Mouse (Mus musculus) MEL (cell line): ENCODE measurements around the gene Manba. TPM values are rescaled to one million over a fixed set of nuclear protein-coding genes. Genes with fewer than 3 reads are reported as not detected.

Experiments used
- DNase-seq: peaks from one replicate; pipeline ENCODE4 v3.0.0; 2011; ENCODE audit warnings: low read depth, low spot score
- H3K27ac ChIP-seq: 2 replicates; pipeline ENCODE4 v1.5.1; 2012; ENCODE audit warnings: low read depth, mild to moderate bottlenecking, control low read depth, low read length, moderate library complexity; ENCODE audit not compliant: control insufficient read depth
- H3K27me3 ChIP-seq, 2 experiments: fragments of 150-350 bp in 1 of 2; sonication (generic) in 1 of 2; 2 replicates each; pipeline ENCODE4 v1.6.1; 2012; ENCODE audit warnings: low read length in 2 of 2, mild to moderate bottlenecking in 2 of 2, improper control_type of control experiment in 1 of 2, moderate library complexity in 1 of 2; ENCODE audit not compliant: insufficient read depth in 2 of 2, control insufficient read depth in 1 of 2
- H3K36me3 ChIP-seq, 2 experiments: 2 replicates each; pipeline ENCODE4 v1.6.1; 2012 to 2014; ENCODE audit warnings: low read length in 2 of 2, improper control_type of control experiment in 1 of 2, inconsistent platforms in 1 of 2, mild to moderate bottlenecking in 1 of 2; ENCODE audit not compliant: insufficient read depth in 2 of 2, control insufficient read depth in 1 of 2
- H3K4me1 ChIP-seq, 2 experiments: fragments of 150-350 bp in 1 of 2; sonication (generic) in 1 of 2; 2 replicates each; pipeline ENCODE4 v1.6.1; 2012; ENCODE audit warnings: low read length in 2 of 2, improper control_type of control experiment in 1 of 2, mild to moderate bottlenecking in 1 of 2; ENCODE audit not compliant: insufficient read depth in 2 of 2, control insufficient read depth in 1 of 2
- H3K4me3 ChIP-seq, 2 experiments: fragments of 150-350 bp in 1 of 2; sonication (generic) in 1 of 2; 2 replicates each; pipeline ENCODE4 v1.5.1; 2012; ENCODE audit warnings: low read depth in 2 of 2, low read length in 2 of 2, mild to moderate bottlenecking in 2 of 2, moderate library complexity in 2 of 2, control low read depth in 1 of 2, improper control_type of control experiment in 1 of 2; ENCODE audit not compliant: control insufficient read depth in 1 of 2, insufficient read depth in 1 of 2
- H3K79me2 ChIP-seq: 2 replicates; pipeline ENCODE4 v1.6.1; 2012; ENCODE audit warnings: mild to moderate bottlenecking, low read length, moderate library complexity; ENCODE audit not compliant: control insufficient read depth, poor library complexity, insufficient read depth
- H3K9ac ChIP-seq: 2 replicates; pipeline ENCODE4 v1.6.1; 2012; ENCODE audit warnings: low read depth, mild to moderate bottlenecking, control low read depth, low read length, moderate library complexity; ENCODE audit not compliant: control insufficient read depth, poor library complexity, severe bottlenecking
- H3K9me3 ChIP-seq: fragments of 150-350 bp; sonication (generic); replicated peaks from 2 replicates; pipeline ENCODE4 v1.6.1; 2012; ENCODE audit warnings: mild to moderate bottlenecking, low read length, improper control_type of control experiment, moderate library complexity; ENCODE audit not compliant: insufficient read depth
- E2F4 ChIP-seq: IDR thresholded peaks from 2 replicates; pipeline ENCODE4 v1.6.1; 2011; ENCODE audit warnings: low read depth, low read length, improper control_type of control experiment, borderline replicate concordance
- ELF1 ChIP-seq: IDR thresholded peaks from 2 replicates; pipeline ENCODE4 v1.6.1; 2014; ENCODE audit warnings: low read depth, mild to moderate bottlenecking, inconsistent platforms, low read length, improper control_type of control experiment, moderate library complexity
- GABPA ChIP-seq: IDR thresholded peaks from 2 replicates; pipeline ENCODE4 v1.6.1; 2012; ENCODE audit warnings: low read depth, mild to moderate bottlenecking, inconsistent platforms, low read length, improper control_type of control experiment, moderate library complexity
- MAFK ChIP-seq: IDR thresholded peaks from 2 replicates; pipeline ENCODE4 v1.6.1; 2011; ENCODE audit warnings: low read depth, mild to moderate bottlenecking, low read length, improper control_type of control experiment, borderline replicate concordance
- MYB ChIP-seq: IDR thresholded peaks from 2 replicates; pipeline ENCODE4 v1.6.1; 2011; ENCODE audit warnings: mild to moderate bottlenecking, low read depth, low read length, improper control_type of control experiment
- NRF1 ChIP-seq: IDR thresholded peaks from 2 replicates; pipeline ENCODE4 v1.6.1; 2014; ENCODE audit warnings: low read depth, mild to moderate bottlenecking, inconsistent platforms, low read length, improper control_type of control experiment, moderate library complexity; ENCODE audit not compliant: poor library complexity, insufficient read depth, severe bottlenecking
- POLR2A ChIP-seq, 2 experiments: IDR thresholded peaks; 2 replicates each; pipeline ENCODE4 v1.6.1; 2011 to 2012; ENCODE audit warnings: low read length in 2 of 2, mild to moderate bottlenecking in 2 of 2, control low read depth in 1 of 2, improper control_type of control experiment in 1 of 2, low read depth in 1 of 2, moderate library complexity in 1 of 2; ENCODE audit not compliant: control insufficient read depth in 1 of 2, insufficient read depth in 1 of 2, poor library complexity in 1 of 2
- TAL1 ChIP-seq: IDR thresholded peaks from 2 replicates; pipeline ENCODE4 v1.6.1; 2012; ENCODE audit warnings: mild to moderate bottlenecking, inconsistent platforms, low read length, moderate library complexity, mixed read lengths
- TCF12 ChIP-seq: IDR thresholded peaks from 2 replicates; pipeline ENCODE4 v1.6.1; 2014; ENCODE audit warnings: low read depth, mild to moderate bottlenecking, inconsistent platforms, low read length, improper control_type of control experiment, moderate library complexity
- UBTF ChIP-seq: IDR thresholded peaks from 2 replicates; pipeline ENCODE4 v1.6.1; 2012; ENCODE audit warnings: low read depth, mild to moderate bottlenecking, inconsistent platforms, low read length, improper control_type of control experiment, moderate library complexity, borderline replicate concordance; ENCODE audit not compliant: insufficient read depth
- USF1 ChIP-seq: IDR thresholded peaks from 2 replicates; pipeline ENCODE4 v1.6.1; 2014; ENCODE audit warnings: low read depth, mild to moderate bottlenecking, inconsistent platforms, low read length, improper control_type of control experiment, moderate library complexity
- USF2 ChIP-seq, 2 experiments: IDR thresholded peaks; 2 replicates each; pipeline ENCODE4 v1.6.1; 2011 to 2012; ENCODE audit warnings: improper control_type of control experiment in 2 of 2, low read length in 2 of 2, borderline replicate concordance in 1 of 2, inconsistent platforms in 1 of 2, low read depth in 1 of 2, mild to moderate bottlenecking in 1 of 2; ENCODE audit not compliant: insufficient read depth in 1 of 2
- ZMIZ1 ChIP-seq: IDR thresholded peaks from 2 replicates; pipeline ENCODE4 v1.6.1; 2012; ENCODE audit warnings: low read depth, mild to moderate bottlenecking, inconsistent platforms, low read length, improper control_type of control experiment, moderate library complexity
- polyA plus RNA-seq, 2 experiments: library from polyadenylated mRNA; stranded (reverse) in 1 of 2; unstranded in 1 of 2; fragments of >175 nt in 1 of 2; fragments of >200 nt in 1 of 2; gene quantifications; 2 replicates each; pipeline versions ENCODE4 v1.2.1 to v1.2.4; 2012; ENCODE audit warnings: low replicate concordance in 2 of 2, low read depth in 1 of 2; ENCODE audit not compliant: insufficient read length in 2 of 2, insufficient read depth in 1 of 2, missing spikeins in 1 of 2
- total RNA-seq: library from RNA; depleted of rRNA; stranded (reverse); fragments of 300-350 nt; gene quantifications from 2 replicates; pipeline ENCODE4 v1.2.3, GENCODE M21; 2012; rRNA removed

Manba gene
- total and polyA plus RNA-seq, 3 experiments: 8.1 to 10.6 TPM; not detected in 1

- H3K4me1 ChIP-seq: no peaks in the 10 kb centered on the region
- H3K9me3 ChIP-seq: no peaks in the 10 kb centered on the region
- H3K36me3 ChIP-seq: peaks cover 0 to 12% of the 10 kb centered on the region in 2 experiments; a peak in 2 of 4 replicates
- H3K27me3 ChIP-seq: no peaks in the 10 kb centered on the region
- H3K4me3 ChIP-seq: no peak overlapping the region
- H3K79me2 ChIP-seq: no peaks in the 10 kb centered on the region
- H3K9ac ChIP-seq: no peak overlapping the region
- no peak overlapping the region for H3K27ac ChIP-seq
- no peak for TF ChIP-seq UBTF
- TF ChIP-seq MAFK: no peak
- TF ChIP-seq USF2 (IDR thresholded peaks at IDR 0.05; ENCODE audit: borderline replicate concordance in 1 of 2, insufficient read depth in 1 of 2, low read depth in 1 of 2, low read length in 2 of 2): no peak
- no peak for TF ChIP-seq USF1
- no peak for TF ChIP-seq NRF1
- no peak for TF ChIP-seq MYB
- no peak for TF ChIP-seq TAL1
- no peak for TF ChIP-seq ELF1
- no peak for TF ChIP-seq ZMIZ1
- no peak for TF ChIP-seq TCF12
- TF ChIP-seq, all 39 proteins: peak for 0
- no peak for DNase-seq
Measured at GRCm38 (mm10) chr3:135614376-135614775, 129.0 kb downstream of the Manba start.

GRCm38 (mm10) chr3:135616730-135617129 is 131.3 kb downstream of the Manba start:
- H3K4me3 ChIP-seq: no peak overlapping the region
- no peaks in the 10 kb centered on the region for H3K9me3 ChIP-seq
- no peaks in the 10 kb centered on the region for H3K4me1 ChIP-seq
- H3K27ac ChIP-seq: no peak overlapping the region
- peaks cover 0 to 12% of the 10 kb centered on the region in 2 experiments; a peak in 2 of 4 replicates for H3K36me3 ChIP-seq
- H3K9ac ChIP-seq: no peak overlapping the region
- no peak for DNase-seq
- TF ChIP-seq POLR2A (IDR thresholded peaks at IDR 0.05; ENCODE audit: control insufficient read depth in 1 of 2, insufficient read depth in 1 of 2, low read depth in 1 of 2, low read length in 2 of 2, poor library complexity in 1 of 2) (no peak), GABPA (no peak), E2F4 (no peak)
- H3K79me2 ChIP-seq: no peaks in the 10 kb centered on the region
- no peaks in the 10 kb centered on the region for H3K27me3 ChIP-seq

Other genes with a start within 250 kb of the Manba start
- 0.23 and 0.42 TPM in 2 replicates for gene Bdh2, start 204.4 kb upstream of the Manba start, total RNA-seq
- gene Bdh2, start 204.4 kb upstream of the Manba start, polyA plus RNA-seq: under 1 TPM in 1 of 2 experiments, not detected in 1; 0.22 TPM
- gene Slc9b2, start 177.9 kb upstream of the Manba start, total RNA-seq: 1.0 and 1.6 TPM in 2 replicates
- 1 to 10 TPM in 1 of 2 experiments, not detected in 1; 1.3 TPM for gene Slc9b2, start 177.9 kb upstream of the Manba start, polyA plus RNA-seq
- not detected in 2 replicates for gene Slc9b1, start 137.6 kb upstream of the Manba start, total RNA-seq
- under 1 TPM in 1 of 2 experiments, not detected in 1; 0.14 TPM for gene Slc9b1, start 137.6 kb upstream of the Manba start, polyA plus RNA-seq
- 23.9 and 24.8 TPM in 2 replicates for gene Cisd2, start 61.7 kb upstream of the Manba start, total RNA-seq
- gene Cisd2, start 61.7 kb upstream of the Manba start, polyA plus RNA-seq: 10 to 100 TPM in 1 of 2 experiments, not detected in 1; 26.9 TPM
- 340 and 348 TPM in 2 replicates for gene Ube2d3, start 47.5 kb upstream of the Manba start, total RNA-seq
- 100 to 1,000 TPM in 1 of 2 experiments, 10 to 100 TPM in 1; 40.9 to 432 TPM for gene Ube2d3, start 47.5 kb upstream of the Manba start, polyA plus RNA-seq
- 36.3 and 44.8 TPM in 2 replicates for gene Nfkb1, start 205.9 kb downstream of the Manba start, total RNA-seq
- 10 to 100 TPM; 59.9 to 93.6 TPM for gene Nfkb1, start 205.9 kb downstream of the Manba start, polyA plus RNA-seq